Comparison of ENCODE assay signal across 20 mouse cellular contexts in genomic region chr16:51617579-51617978, GRCm38 (mm10).
"Had no signal": no experiment of that assay in that cellular context is flagged by ENCODE, and none has a peak within 500 bp of the region (broad histone marks: within the 10 kb centered on the region; RNA-seq: fewer than 3 reads in every experiment).

No protein-coding gene starts in this region.

- H3K4me2 ChIP-seq: liver, embryonic 11.5 days; liver, embryonic 13.5 days; liver, embryonic 15.5 days; lung, embryonic 15.5 days; midbrain, embryonic 13.5 days; midbrain, embryonic 15.5 days; neural tube, embryonic 12.5 days had no signal

- H3K9me3 ChIP-seq: liver, embryonic 13.5 days; liver, embryonic 15.5 days; lung, embryonic 15.5 days; megakaryocyte, embryonic 14.5 days; midbrain, embryonic 13.5 days; midbrain, embryonic 15.5 days; neural tube, embryonic 12.5 days had no signal

- H3K4me3 ChIP-seq: liver, embryonic 13.5 days; liver, embryonic 15.5 days; lung, embryonic 15.5 days; megakaryocyte, embryonic 14.5 days; midbrain, embryonic 13.5 days; midbrain, embryonic 15.5 days; neural tube, embryonic 12.5 days had no signal

- ATAC-seq: liver, postnatal 0 days; lung, postnatal 0 days; midbrain, embryonic 13.5 days; midbrain, embryonic 15.5 days had no signal

- DNase-seq: liver, embryonic 13.5 days; liver, postnatal 0 days; lung, adult 2 months; lung, postnatal 14 days; lung, postnatal 36 days; retina, postnatal 1 day; right cerebral cortex, adult 18-20 months; right cerebral cortex, postnatal 14 days; thymus, adult 2 months; thymus, postnatal 25 days; thymus, postnatal 4 days had no signal

- H3K27me3 ChIP-seq: liver, embryonic 13.5 days; liver, embryonic 15.5 days; lung, embryonic 15.5 days; megakaryocyte, embryonic 14.5 days; midbrain, embryonic 13.5 days; midbrain, embryonic 15.5 days; neural tube, embryonic 12.5 days had no signal

- H3K4me1 ChIP-seq: liver, embryonic 13.5 days; liver, embryonic 15.5 days; lung, embryonic 15.5 days; megakaryocyte, embryonic 14.5 days; midbrain, embryonic 13.5 days; midbrain, embryonic 15.5 days; neural tube, embryonic 12.5 days had no signal

- H3K9ac ChIP-seq: liver, embryonic 13.5 days; liver, embryonic 15.5 days; liver, postnatal 0 days; lung, embryonic 15.5 days; midbrain, embryonic 13.5 days; midbrain, embryonic 15.5 days; neural tube, embryonic 12.5 days had no signal

- H3K27ac ChIP-seq: liver, embryonic 13.5 days; liver, embryonic 15.5 days; lung, embryonic 15.5 days; macrophage; midbrain, embryonic 13.5 days; midbrain, embryonic 15.5 days; neural tube, embryonic 12.5 days had no signal

- H3K36me3 ChIP-seq: liver, embryonic 13.5 days; liver, embryonic 15.5 days; lung, embryonic 15.5 days; midbrain, embryonic 13.5 days; midbrain, embryonic 15.5 days; neural tube, embryonic 12.5 days had no signal
